Mouse (Mus musculus) midbrain, embryonic 14.5 days (tissue): ENCODE data around the gene Gm10277. TPM values are rescaled to one million over a fixed set of nuclear protein-coding genes. Genes with fewer than 3 reads are reported as not detected.

ENCODE experiments used
- ATAC-seq: fragments of 200-750 bp; cut with Nextera tagmentation; 2 replicates; pipeline ENCODE4 v1.8.0; 2017; ENCODE audit warnings: moderate number of reproducible peaks, moderate library complexity; ENCODE audit not compliant: low FRiP score, low TSS enrichment
- DNase-seq: peaks from one replicate; pipeline ENCODE4 v3.0.0-alpha.2; 2015
- H3K27ac ChIP-seq: fragments of 300-500 bp; sonication (generic); replicated peaks from 2 replicates; pipeline ENCODE4 v1.5.1; 2014; ENCODE audit warnings: mild to moderate bottlenecking, low read depth, low read length, moderate library complexity
- H3K27me3 ChIP-seq: fragments of 300-500 bp; sonication (generic); 2 replicates; pipeline ENCODE4 v1.6.1; 2014; ENCODE audit warnings: low read length, control low read depth, mixed read lengths; ENCODE audit not compliant: control insufficient read depth, insufficient read depth
- H3K36me3 ChIP-seq: fragments of 300-500 bp; sonication (generic); 2 replicates; pipeline ENCODE4 v1.6.1; 2014; ENCODE audit warnings: low read length, control low read depth; ENCODE audit not compliant: control insufficient read depth, insufficient read depth
- H3K4me1 ChIP-seq: fragments of 300-500 bp; sonication (generic); 2 replicates; pipeline ENCODE4 v1.6.1; 2014; ENCODE audit warnings: mild to moderate bottlenecking, antibody characterized with exemption, low read length, control low read depth; ENCODE audit not compliant: control insufficient read depth, insufficient read depth
- H3K4me2 ChIP-seq: fragments of 300-500 bp; sonication (generic); 2 replicates; pipeline ENCODE4 v1.6.1; 2014; ENCODE audit warnings: mild to moderate bottlenecking, low read length, moderate library complexity
- H3K4me3 ChIP-seq: fragments of 300-500 bp; sonication (generic); replicated peaks from 2 replicates; pipeline ENCODE4 v1.5.1; 2014; ENCODE audit warnings: low read depth, low read length
- H3K9ac ChIP-seq: fragments of 300-500 bp; sonication (generic); replicated peaks from 2 replicates; pipeline ENCODE4 v1.6.1; 2014; ENCODE audit warnings: mild to moderate bottlenecking, low read length, moderate library complexity
- H3K9me3 ChIP-seq: fragments of 300-500 bp; sonication (generic); 2 replicates; pipeline ENCODE4 v1.6.1; 2016; ENCODE audit warnings: low read length, control low read depth, mixed read lengths; ENCODE audit not compliant: control insufficient read depth
- WGBS: fragments of 180-500 bp; shearing (Covaris S2); extraction: QIAGEN DNeasy Blood & Tissue Kit; methylation state at CpG from one replicate; pipeline ENCODE4 v1.1.7; 2014; 5-methylcytosine and 5-hydroxymethylcytosine counted together
- polyA plus RNA-seq: library from polyadenylated mRNA; unstranded; fragments of >200 nt; fragmentation: Nextera tagmentation; extraction: Ambion mirVana; gene quantifications from 2 replicates; pipeline ENCODE4 v1.2.1, GENCODE M21; 2014

Gm10277 gene
- polyA plus RNA-seq, 1 experiment from 2014 or later, result 1.6 TPM

- Histone ChIP-seq H3K36me3 (peaks cover 1% of the 10 kb centered on the region; the same call in 1 of the 2 replicates), H3K9ac (no peak overlapping the region), H3K4me2 (no peak overlapping the region), H3K27me3 (no peaks in the 10 kb centered on the region), H3K4me1 (0 out of 2 replicates have a peak, but pooled peaks cover 3% of the 10 kb centered on the region), H3K4me3 (no peak overlapping the region), H3K27ac (no peak overlapping the region), H3K9me3 (no peaks in the 10 kb centered on the region)
- WGBS, result 69% methylated on average over 8 of the region's 8 CpGs
- ATAC-seq, result no peak
- DNase-seq, result no peak
Observed at GRCm38 (mm10) chr11:77771879-77772713, 15.5 kb downstream of the Gm10277 start.

- no peak for ATAC-seq
- Histone ChIP-seq H3K4me2 (no peak overlapping the region), H3K36me3 (no peaks in the 10 kb centered on the region), H3K27ac (no peak overlapping the region), H3K9ac (no peak overlapping the region), H3K4me1 (peaks cover 18% of the 10 kb centered on the region), H3K27me3 (no peaks in the 10 kb centered on the region), H3K4me3 (no peak overlapping the region), H3K9me3 (no peaks in the 10 kb centered on the region)
- no peak for DNase-seq
- WGBS, result 88% methylated on average over 8 of the region's 8 CpGs
Observed at GRCm38 (mm10) chr11:77770346-77770745, 17.2 kb downstream of the Gm10277 start.

- Histone ChIP-seq H3K4me1 (peaks cover 26% of the 10 kb centered on the region), H3K9ac (no peak overlapping the region), H3K36me3 (no peaks in the 10 kb centered on the region), H3K27ac (no peak overlapping the region), H3K27me3 (no peaks in the 10 kb centered on the region), H3K9me3 (no peaks in the 10 kb centered on the region), H3K4me2 (no peak overlapping the region), H3K4me3 (no peak overlapping the region)
- WGBS, result 86% methylated on average over 4 of the region's 4 CpGs
- ATAC-seq (no peak), DNase-seq (no peak)
Observed at GRCm38 (mm10) chr11:77769496-77769895, 18.1 kb downstream of the Gm10277 start.

- no peaks in the 10 kb centered on the region for H3K36me3 ChIP-seq
- H3K4me1 ChIP-seq, result peaks cover 36% of the 10 kb centered on the region
- peak overlapping the region; percentile 93 for H3K4me2 ChIP-seq
- H3K9me3 ChIP-seq, result no peaks in the 10 kb centered on the region
- ATAC-seq (no peak), DNase-seq (peak; percentile 53)
- 0 out of 2 replicates have a peak overlapping the region, but pooled peaks have one; percentile 26 for H3K27ac ChIP-seq
- peak overlapping the region; percentile 35 for H3K4me3 ChIP-seq
- H3K27me3 ChIP-seq, result no peaks in the 10 kb centered on the region
- peak overlapping the region; percentile 54; the same call in 1 of the 2 replicates for H3K9ac ChIP-seq
- 2% methylated on average over 35 of the region's 35 CpGs for WGBS
Observed at GRCm38 (mm10) chr11:77766351-77767001, 21.1 kb downstream of the Gm10277 start.

GRCm38 (mm10) chr11:77765459-77765777 lies 22.1 kb downstream of the Gm10277 start:
- H3K4me1 ChIP-seq, result peaks cover 36% of the 10 kb centered on the region
- no peaks in the 10 kb centered on the region for H3K36me3 ChIP-seq
- no peak overlapping the region for H3K4me3 ChIP-seq
- no peak overlapping the region for H3K27ac ChIP-seq
- WGBS, result 49% methylated on average over 4 of the region's 4 CpGs
- H3K9ac ChIP-seq, result peak overlapping the region; percentile 12; the same call in 1 of the 2 replicates
- peak overlapping the region; percentile 93 for H3K4me2 ChIP-seq
- no peak for ATAC-seq
- H3K9me3 ChIP-seq, result no peaks in the 10 kb centered on the region
- no peak for DNase-seq
- no peaks in the 10 kb centered on the region for H3K27me3 ChIP-seq

- Histone ChIP-seq H3K9ac (peak overlapping the region; percentile 99), H3K4me1 (peaks cover 36% of the 10 kb centered on the region), H3K27me3 (no peaks in the 10 kb centered on the region), H3K36me3 (no peaks in the 10 kb centered on the region), H3K4me2 (peak overlapping the region; percentile 93), H3K4me3 (peak overlapping the region; percentile 98), H3K27ac (no peak overlapping the region), H3K9me3 (no peaks in the 10 kb centered on the region)
- DNase-seq, result no peak
- 57% methylated on average over 9 of the region's 9 CpGs for WGBS
- no peak for ATAC-seq
Observed at GRCm38 (mm10) chr11:77764694-77765458, 22.7 kb downstream of the Gm10277 start.

- Histone ChIP-seq H3K4me2 (peak overlapping the region; percentile 93), H3K27ac (peak overlapping the region; percentile 97), H3K9me3 (no peaks in the 10 kb centered on the region), H3K27me3 (no peaks in the 10 kb centered on the region), H3K4me1 (peaks cover 36% of the 10 kb centered on the region), H3K9ac (peak overlapping the region; percentile 99), H3K36me3 (no peaks in the 10 kb centered on the region), H3K4me3 (peak overlapping the region; percentile 98)
- 2% methylated on average over 26 of the region's 26 CpGs for whole genome bisulfite sequencing
- peak; percentile 81 for DNase-seq
- ATAC-seq, result peak; percentile 71
Observed at GRCm38 (mm10) chr11:77763673-77764340, 23.7 kb downstream of the Gm10277 start.
